In genomic region chr3:35084091-35084867, GRCm38 (mm10) we compare ENCODE assay signal across 8 mouse cellular contexts.
A peak's percentile ranks its signal among the peaks of the same experiment; 100 is the strongest.
DNase-seq lines count a peak whose midpoint lies in the region; ATAC-seq and TF ChIP-seq lines count a peak whose summit lies in the region.

No protein-coding gene starts in this region.

- no peak overlapping the region for H3K4me2 ChIP-seq in heart, embryonic 11.5 days
- H3K4me2 ChIP-seq in lung, embryonic 16.5 days (ENCODE audit: low read depth, low read length) = no peak overlapping the region

- H3K27me3 ChIP-seq in ES-Bruce4 (ENCODE audit: control insufficient read depth, insufficient read depth, low read length, poor library complexity, severe bottlenecking) = no peaks in the 10 kb centered on the region
- no peaks in the 10 kb centered on the region for H3K27me3 ChIP-seq in heart, embryonic 11.5 days (ENCODE audit: control insufficient read depth, insufficient read depth, low read length)
- no peaks in the 10 kb centered on the region for H3K27me3 ChIP-seq in lung, embryonic 16.5 days (ENCODE audit: control insufficient read depth, insufficient read depth, low read depth, low read length)

- peak overlapping the region; percentile 61; the same call in 1 of the 2 replicates for H3K27ac ChIP-seq in ES-Bruce4 (ENCODE audit: insufficient read depth, low read length)
- 0 out of 2 replicates have a peak overlapping the region, but pooled peaks have one; percentile 37 for H3K27ac ChIP-seq in cortical plate, adult 2 months (ENCODE audit: insufficient read depth, low read length)
- 0 out of 2 replicates have a peak overlapping the region, but pooled peaks have one; percentile 4 for H3K27ac ChIP-seq in heart, embryonic 11.5 days (ENCODE audit: low read depth, low read length)
- no peak overlapping the region for H3K27ac ChIP-seq in lung, embryonic 16.5 days (ENCODE audit: low read length)

- no peak overlapping the region for H3K9ac ChIP-seq in ES-Bruce4 (ENCODE audit: low read depth, poor library complexity, severe bottlenecking)
- H3K9ac ChIP-seq in heart, embryonic 11.5 days (ENCODE audit: low read depth, low read length) = 0 out of 2 replicates have a peak overlapping the region, but pooled peaks have one; percentile 3
- H3K9ac ChIP-seq in lung, embryonic 16.5 days (ENCODE audit: low read length) = no peak overlapping the region

- peak; percentile 67 for TF ChIP-seq EP300 in ES-Bruce4 (IDR thresholded peaks at IDR 0.05; ENCODE audit: insufficient read depth, low read depth, low read length)

- peak; percentile 74 for ATAC-seq in heart, embryonic 11.5 days (replicated peaks; ENCODE audit: insufficient number of reproducible peaks, low FRiP score, low TSS enrichment)
- ATAC-seq in lung, embryonic 16.5 days (ENCODE audit: low read depth) = peak; percentile 52; the same call in 1 of the 2 replicates
- ATAC-seq in frontal cortex, adult (ENCODE audit: low TSS enrichment) = no peak

- DNase-seq in gastrocnemius, postnatal 10 days = no peak
- DNase-seq in left cerebral cortex, adult 11 months (ENCODE audit: low spot score) = no peak
- no peak for DNase-seq in T-cell, adult 2 months (ENCODE audit: low spot score)

- H3K9me3 ChIP-seq in ES-Bruce4 (replicated peaks; ENCODE audit: control insufficient read depth, insufficient read depth, low read length, poor library complexity, severe bottlenecking) = no peaks in the 10 kb centered on the region
- H3K9me3 ChIP-seq in heart, embryonic 11.5 days (replicated peaks; ENCODE audit: control insufficient read depth, low read length) = no peaks in the 10 kb centered on the region
- H3K9me3 ChIP-seq in lung, embryonic 16.5 days (ENCODE audit: control insufficient read depth, low read length) = no peaks in the 10 kb centered on the region

- no peak for TF ChIP-seq POLR2A in ES-Bruce4 (IDR thresholded peaks at IDR 0.05; ENCODE audit: insufficient read depth, low read length)
- no peak for TF ChIP-seq POLR2A in cortical plate, adult 2 months (IDR thresholded peaks at IDR 0.05; ENCODE audit: extremely low read depth, insufficient read depth, low read length)

- no peak overlapping the region for H3K4me3 ChIP-seq in ES-Bruce4 (ENCODE audit: low read depth, low read length)
- no peak overlapping the region for H3K4me3 ChIP-seq in cortical plate, adult 2 months (ENCODE audit: insufficient read depth, low read length)
- no peak overlapping the region for H3K4me3 ChIP-seq in heart, embryonic 11.5 days (ENCODE audit: low read depth, low read length)
- H3K4me3 ChIP-seq in lung, embryonic 16.5 days (ENCODE audit: low read length) = no peak overlapping the region

- TF ChIP-seq CTCF in ES-Bruce4 (IDR thresholded peaks at IDR 0.05; ENCODE audit: low read depth, low read length) = no peak
- no peak for TF ChIP-seq CTCF in cortical plate, adult 2 months (IDR thresholded peaks at IDR 0.05; ENCODE audit: extremely low read depth, insufficient read depth, low read length)

- H3K36me3 ChIP-seq in ES-Bruce4 (ENCODE audit: control insufficient read depth, insufficient read depth, low read length, poor library complexity, severe bottlenecking) = no peaks in the 10 kb centered on the region
- no peaks in the 10 kb centered on the region for H3K36me3 ChIP-seq in heart, embryonic 11.5 days (ENCODE audit: control insufficient read depth, insufficient read depth, low read length)
- no peaks in the 10 kb centered on the region for H3K36me3 ChIP-seq in lung, embryonic 16.5 days (ENCODE audit: control insufficient read depth, insufficient read depth, low read length)

- peaks cover 2% of the 10 kb centered on the region for H3K4me1 ChIP-seq in ES-Bruce4 (ENCODE audit: control insufficient read depth, insufficient read depth, low read length)
- H3K4me1 ChIP-seq in cortical plate, adult 2 months (ENCODE audit: control insufficient read depth, insufficient read depth, low read length) = no peaks in the 10 kb centered on the region; the same call in 1 of the 2 replicates
- peaks cover 8% of the 10 kb centered on the region for H3K4me1 ChIP-seq in heart, embryonic 11.5 days (ENCODE audit: control insufficient read depth, insufficient read depth, low read length)
- H3K4me1 ChIP-seq in lung, embryonic 16.5 days (replicated peaks; ENCODE audit: control insufficient read depth, insufficient read depth, low read length) = no peaks in the 10 kb centered on the region; the same call in 1 of the 2 replicates

- 52% methylated on average over 11 of the region's 11 CpGs for WGBS in heart, embryonic 11.5 days (ENCODE audit: insufficient replicate concordance)
- 63% methylated on average over 11 of the region's 11 CpGs for WGBS in lung, embryonic 16.5 days
